Mouse (Mus musculus): ENCODE measurements around the gene Rad51b.

GRCm38 (mm10) chr12:79840465-79840864, 543.4 kb downstream of the Rad51b start:
- TF ChIP-seq CTCF (conservative IDR thresholded peaks at IDR 0.05 in 1 of 2, IDR thresholded peaks at IDR 0.05 in 1 of 2; ENCODE audit: low read depth in 2 of 2, low read length in 2 of 2) (no peak; a peak in 1 of 4 replicates), MAX (IDR thresholded peaks at IDR 0.05; ENCODE audit: low read length) (peak; percentile 99), UBTF (IDR thresholded peaks at IDR 0.05; ENCODE audit: low read depth, low read length) (no peak), EP300 (IDR thresholded peaks at IDR 0.05; ENCODE audit: low read length) (peak; percentile 98), MEF2A (IDR thresholded peaks at IDR 0.05; ENCODE audit: borderline replicate concordance, low read depth, low read length) (peak; percentile 100), USF1 (IDR thresholded peaks at IDR 0.05; ENCODE audit: low read depth, low read length) (peak; percentile 59)
